Comparison of ENCODE assay signal across 29 mouse cellular contexts in genomic region chr9:59684020-59684419, GRCm38 (mm10).
"Had no signal": no experiment of that assay in that cellular context is flagged by ENCODE, and none has a peak within 500 bp of the region (broad histone marks: within the 10 kb centered on the region; RNA-seq: fewer than 3 reads in every experiment).

No protein-coding gene starts in this region.

- H3K27ac ChIP-seq: left cerebral cortex, adult 2 months; limb, embryonic 10.5 days; limb, embryonic 12.5 days; limb, embryonic 13.5 days; limb, embryonic 15.5 days; liver, embryonic 12.5 days; liver, embryonic 13.5 days; liver, embryonic 14.5 days; liver, embryonic 15.5 days; macrophage; midbrain, embryonic 10.5 days; midbrain, embryonic 12.5 days; midbrain, embryonic 13.5 days; midbrain, embryonic 15.5 days; neural tube, embryonic 12.5 days; neural tube, embryonic 13.5 days had no signal

- H3K4me3 ChIP-seq: left cerebral cortex, adult 2 months; limb, embryonic 10.5 days; limb, embryonic 12.5 days; limb, embryonic 13.5 days; limb, embryonic 15.5 days; liver, embryonic 12.5 days; liver, embryonic 13.5 days; liver, embryonic 15.5 days; megakaryocyte, embryonic 14.5 days; midbrain, embryonic 10.5 days; midbrain, embryonic 12.5 days; midbrain, embryonic 13.5 days; midbrain, embryonic 15.5 days; myocyte; neural tube, embryonic 12.5 days; neural tube, embryonic 13.5 days had no signal

- H3K4me2 ChIP-seq: limb, embryonic 12.5 days; limb, embryonic 13.5 days; limb, embryonic 15.5 days; liver, embryonic 11.5 days; liver, embryonic 12.5 days; liver, embryonic 13.5 days; liver, embryonic 15.5 days; midbrain, embryonic 11.5 days; midbrain, embryonic 12.5 days; midbrain, embryonic 13.5 days; midbrain, embryonic 15.5 days; neural tube, embryonic 12.5 days; neural tube, embryonic 13.5 days had no signal

- H3K36me3 ChIP-seq: liver, embryonic 13.5 days; liver, embryonic 15.5 days had no signal

- DNase-seq: layer of hippocampus, postnatal 36 days; left cerebral cortex, postnatal 4 days; liver; liver, embryonic 13.5 days; liver, postnatal 0 days; lung, adult 18-20 months; lung, postnatal 36 days; lung, postnatal 4 days; midbrain, embryonic 14.5 days had no signal

- H3K9me3 ChIP-seq: limb, embryonic 10.5 days; limb, embryonic 12.5 days; limb, embryonic 13.5 days; limb, embryonic 15.5 days; liver, embryonic 12.5 days; liver, embryonic 13.5 days; liver, embryonic 15.5 days; midbrain, embryonic 10.5 days; midbrain, embryonic 12.5 days; midbrain, embryonic 13.5 days; midbrain, embryonic 15.5 days; neural tube, embryonic 12.5 days; neural tube, embryonic 13.5 days had no signal

- H3K9ac ChIP-seq: limb, embryonic 12.5 days; limb, embryonic 13.5 days; limb, embryonic 15.5 days; liver, embryonic 12.5 days; liver, embryonic 13.5 days; liver, embryonic 14.5 days; liver, embryonic 15.5 days; liver, postnatal 0 days; midbrain, embryonic 12.5 days; midbrain, embryonic 13.5 days; midbrain, embryonic 15.5 days; neural tube, embryonic 12.5 days; neural tube, embryonic 13.5 days had no signal

- ATAC-seq: liver, embryonic 12.5 days; liver, postnatal 0 days; midbrain, embryonic 13.5 days; midbrain, embryonic 15.5 days; midbrain, embryonic 16.5 days had no signal
